Mouse (Mus musculus): ENCODE data around the gene Hist1h2ad.

Gene Hist1h2ad

GRCm38 (mm10) chr13:23573898-23574524 is at the start of gene Hist1h2ad, which contains the start of gene Hist1h2bf:
Gene Hist1h2ad, plus strand, starts transcription at chr13:23574381.
Gene Hist1h2bf, minus strand, starts transcription at chr13:23574196.
- in situ Hi-C loops (cut with MboI, MseI): loop anchor here (10.0 kb wide), 1 partner anchor 1859 kb away; the partner anchor contains the start of genes Hist1h2ai, Hist1h2bl and Hist1h3h

- in situ Hi-C loops (cut with MboI, MseI): loop anchor here (5.0 kb wide), 2 partner anchors 227 to 1607 kb away; no protein-coding TSS in a partner anchor
Measured at GRCm38 (mm10) chr13:23524654-23525053, 49.5 kb upstream of the Hist1h2ad start.

- in situ Hi-C loops (cut with MboI, MseI): loop anchor here (5.0 kb wide), 1 partner anchor 229 kb away; no protein-coding TSS in a partner anchor
Measured at GRCm38 (mm10) chr13:23525901-23526300, 48.3 kb upstream of the Hist1h2ad start.

- in situ Hi-C loops (cut with MboI, MseI): loop anchor here (5.0 kb wide), 1 partner anchor 229 kb away; no protein-coding TSS in a partner anchor
Measured at GRCm38 (mm10) chr13:23526312-23526711, 47.9 kb upstream of the Hist1h2ad start.

GRCm38 (mm10) chr13:23529005-23529404 is 45.2 kb upstream of the Hist1h2ad start:
- in situ Hi-C loops (cut with MboI, MseI): loop anchor here (5.0 kb wide), 1 partner anchor 232 kb away; no protein-coding TSS in a partner anchor

GRCm38 (mm10) chr13:23529480-23530165 is 44.6 kb upstream of the Hist1h2ad start:
- in situ Hi-C loops (cut with MboI, MseI): loop anchor here (5.0 to 10.0 kb wide), 2 partner anchors 232 to 1485 kb away; partner anchors contain the start of genes Hist1h2ag, Hist1h2bj and Hist1h4i

GRCm38 (mm10) chr13:23530181-23530900 is 43.8 kb upstream of the Hist1h2ad start:
- in situ Hi-C loops (cut with MboI, MseI): loop anchor here (10.0 kb wide), 1 partner anchor 1486 kb away; the partner anchor contains the start of genes Hist1h2ag, Hist1h2bj and Hist1h4i

GRCm38 (mm10) chr13:23530901-23531875 is 43.0 kb upstream of the Hist1h2ad start, which contains the start of gene Hist1h4h:
Gene Hist1h4h, plus strand, starts transcription at chr13:23531050.
- in situ Hi-C loops (cut with MboI, MseI): loop anchor here (10.0 kb wide), 1 partner anchor 1486 kb away; the partner anchor contains the start of genes Hist1h2ag, Hist1h2bj and Hist1h4i

- in situ Hi-C loops (cut with MboI, MseI): loop anchor here (10.0 kb wide), 1 partner anchor 1488 kb away; the partner anchor contains the start of genes Hist1h2ag, Hist1h2bj and Hist1h4i
Measured at GRCm38 (mm10) chr13:23532262-23533075, 41.7 kb upstream of the Hist1h2ad start.

- in situ Hi-C loops (cut with MboI, MseI): loop anchor here (10.0 kb wide), 1 partner anchor 1489 kb away; the partner anchor contains the start of genes Hist1h2ag, Hist1h2bj and Hist1h4i
Measured at GRCm38 (mm10) chr13:23533560-23534367, 40.4 kb upstream of the Hist1h2ad start, which contains the start of gene Hist1h2af. Gene Hist1h2af, plus strand, starts transcription at chr13:23533906.

GRCm38 (mm10) chr13:23534368-23535131 is 39.6 kb upstream of the Hist1h2ad start:
- in situ Hi-C loops (cut with MboI, MseI): loop anchor here (10.0 kb wide), 1 partner anchor 1490 kb away; the partner anchor contains the start of genes Hist1h2ag, Hist1h2bj and Hist1h4i

- in situ Hi-C loops (cut with MboI, MseI): loop anchor here (10.0 kb wide), 1 partner anchor 1491 kb away; the partner anchor contains the start of genes Hist1h2ag, Hist1h2bj and Hist1h4i
Measured at GRCm38 (mm10) chr13:23535137-23536075, 38.8 kb upstream of the Hist1h2ad start, which contains the start of gene Hist1h3g. Gene Hist1h3g, plus strand, starts transcription at chr13:23535422.

GRCm38 (mm10) chr13:23536076-23536822 is 37.9 kb upstream of the Hist1h2ad start:
- in situ Hi-C loops (cut with MboI, MseI): loop anchor here (10.0 kb wide), 1 partner anchor 1491 kb away; the partner anchor contains the start of genes Hist1h2ag, Hist1h2bj and Hist1h4i

GRCm38 (mm10) chr13:23537006-23537710 is 37.0 kb upstream of the Hist1h2ad start:
- in situ Hi-C loops (cut with MboI, MseI): loop anchor here (10.0 kb wide), 1 partner anchor 1492 kb away; the partner anchor contains the start of genes Hist1h2ag, Hist1h2bj and Hist1h4i
